ENCODE assay signal across 9 mouse cellular contexts in genomic region chr7:27356861-27357594, GRCm38 (mm10). TPM values are rescaled to one million over a fixed set of nuclear protein-coding genes. Genes with fewer than 3 reads are reported as not detected.
A peak's percentile ranks its signal among the peaks of the same experiment; 100 is the strongest.
DNase-seq lines count a peak whose midpoint lies in the region; ATAC-seq and TF ChIP-seq lines count a peak whose summit lies in the region.
"Had no signal": no experiment of that assay in that cellular context is flagged by ENCODE, and none has a peak within 500 bp of the region (broad histone marks: within the 10 kb centered on the region; RNA-seq: fewer than 3 reads in every experiment).

Gene Gm20479, minus strand, starts transcription at chr7:27357419.

- peaks cover 74% of the 10 kb centered on the region for H3K4me1 ChIP-seq in G1E (ENCODE audit: insufficient read depth, low read depth, low read length)
- 0 out of 2 replicates have a peak, but pooled peaks cover 2% of the 10 kb centered on the region for H3K4me1 ChIP-seq in heart, embryonic 11.5 days (ENCODE audit: control insufficient read depth, insufficient read depth, low read length)
- H3K4me1 ChIP-seq in midbrain, embryonic 14.5 days (ENCODE audit: control insufficient read depth, insufficient read depth, low read length): peaks cover 15% of the 10 kb centered on the region

- no peaks in the 10 kb centered on the region for H3K27me3 ChIP-seq in G1E (ENCODE audit: insufficient read depth, low read length)
- no peaks in the 10 kb centered on the region for H3K27me3 ChIP-seq in heart, embryonic 11.5 days (ENCODE audit: control insufficient read depth, insufficient read depth, low read length)
- H3K27me3 ChIP-seq in midbrain, embryonic 14.5 days (ENCODE audit: control insufficient read depth, insufficient read depth, low read length): peaks cover 22% of the 10 kb centered on the region

- peak within 1 kb of the TSS; percentile 80 for H3K4me2 ChIP-seq in heart, embryonic 11.5 days
- peak within 1 kb of the TSS; percentile 54 for H3K4me2 ChIP-seq in midbrain, embryonic 14.5 days (ENCODE audit: low read length)

- H3K9ac ChIP-seq in heart, embryonic 11.5 days (ENCODE audit: low read depth, low read length): peak within 1 kb of the TSS; percentile 68
- no peak within 1 kb of the TSS; the same call in 1 of the 2 replicates for H3K9ac ChIP-seq in midbrain, embryonic 14.5 days (replicated peaks; ENCODE audit: low read length)

- peak within 1 kb of the TSS; percentile 79 for H3K27ac ChIP-seq in heart, embryonic 11.5 days (ENCODE audit: low read depth, low read length)
- H3K27ac ChIP-seq in midbrain, embryonic 14.5 days (replicated peaks; ENCODE audit: low read depth, low read length): no peak within 1 kb of the TSS

- WGBS in heart, embryonic 11.5 days (ENCODE audit: insufficient replicate concordance): under 1% methylated on average over 27 of the region's 27 CpGs
- WGBS in midbrain, embryonic 14.5 days: 6% methylated on average over 27 of the region's 27 CpGs

- no peak for ATAC-seq in G1E (ENCODE audit: extremely low read depth, insufficient number of reproducible peaks, low FRiP score, poor library complexity, severe bottlenecking)
- no peak for ATAC-seq in heart, embryonic 11.5 days (replicated peaks; ENCODE audit: insufficient number of reproducible peaks, low FRiP score, low TSS enrichment)
- no peak for ATAC-seq in midbrain, embryonic 14.5 days (ENCODE audit: low FRiP score, low TSS enrichment)

- DNase-seq in adrenal gland, adult (ENCODE audit: inconsistent age in 2 of 2, low spot score in 1 of 2): peak; percentile 50 to 73
- no peak for DNase-seq in adrenal gland, adult 18-20 months (ENCODE audit: low spot score in 2 of 2)
- peak; percentile 36 for DNase-seq in G1E (ENCODE audit: low spot score)
- peak; percentile 34 to 45 for DNase-seq in kidney, postnatal 36 days
- DNase-seq in midbrain, embryonic 14.5 days: no peak
- no peak for DNase-seq in Muller cell, postnatal 12 days (ENCODE audit: inconsistent ontology term)
- DNase-seq in right cerebral cortex, postnatal 36 days (ENCODE audit: low spot score in 2 of 2): no peak

- no peaks in the 10 kb centered on the region for H3K9me3 ChIP-seq in G1E (replicated peaks)
- H3K9me3 ChIP-seq in heart, embryonic 11.5 days (replicated peaks; ENCODE audit: control insufficient read depth, low read length): no peaks in the 10 kb centered on the region
- no peaks in the 10 kb centered on the region for H3K9me3 ChIP-seq in midbrain, embryonic 14.5 days (ENCODE audit: control insufficient read depth, low read length)

- H3K36me3 ChIP-seq in G1E (replicated peaks): peaks cover 19% of the 10 kb centered on the region
- H3K36me3 ChIP-seq in heart, embryonic 11.5 days (ENCODE audit: control insufficient read depth, insufficient read depth, low read length): no peaks in the 10 kb centered on the region
- peaks cover 16% of the 10 kb centered on the region for H3K36me3 ChIP-seq in midbrain, embryonic 14.5 days (ENCODE audit: control insufficient read depth, insufficient read depth, low read length)

- peak within 1 kb of the TSS; percentile 81 for H3K4me3 ChIP-seq in G1E (ENCODE audit: low read depth, low read length)
- peak within 1 kb of the TSS; percentile 56 for H3K4me3 ChIP-seq in heart, embryonic 11.5 days (ENCODE audit: low read depth, low read length)
- H3K4me3 ChIP-seq in midbrain, embryonic 14.5 days (replicated peaks; ENCODE audit: low read depth, low read length): peak within 1 kb of the TSS; percentile 69

- TF ChIP-seq CTCF in G1E (IDR thresholded peaks at IDR 0.05; ENCODE audit: low read depth, low read length): no peak

RNA-seq across cellular contexts. Expression of gene Gm20479, which starts in this region (rescaled TPM):
- 1 to 10 TPM in 1 of 2 experiments, not detected in 1; 1.7 TPM for total RNA-seq in adrenal gland, adult 18-20 months (2021)
- total RNA-seq in G1E (2014; fragmentation: Nextera tagmentation): not detected in 2 replicates
- 1.3 TPM in 1 of 2 replicates, not detected in the other for total RNA-seq in G1E (2017)
- polyA plus RNA-seq in G1E (2012): 1.2 and 1.4 TPM in 2 replicates
- polyA plus RNA-seq in heart, embryonic 11.5 days (2014; fragmentation: Nextera tagmentation; extraction: Ambion mirVana): 1.6 and 2.1 TPM in 2 replicates
- not detected in 2 replicates for polyA plus RNA-seq in midbrain, embryonic 14.5 days (2014; fragmentation: Nextera tagmentation; extraction: Ambion mirVana)
- total RNA-seq: heart, postnatal 36 days had no signal

Comparison
In these comparisons a context has a peak if more than half of its experiments do, and no peak if none do; other contexts are left out.
1. DNase-seq: peak in adrenal gland, adult (2 of 2), G1E (single experiment) and kidney, postnatal 36 days (2 of 2); none in adrenal gland, adult 18-20 months (0 of 2), midbrain, embryonic 14.5 days (single experiment), Muller cell, postnatal 12 days (single experiment) and right cerebral cortex, postnatal 36 days (0 of 2).
2. Peak in every context shown above with its lines, with median percentiles within 50 percentile points of each other: H3K4me3 ChIP-seq.